Mouse (Mus musculus): ENCODE results near the gene Ppt1. TPM values are rescaled to one million over a fixed set of nuclear protein-coding genes. Genes with fewer than 3 reads are reported as not detected.

Ppt1 gene
- polyA plus RNA-seq, 1 experiment from 2014 or later, result 74.4 TPM

GRCm38 (mm10) chr4:122827651-122828050, 8.4 kb upstream of the Ppt1 start:
- TF ChIP-seq CTCF (IDR thresholded peaks at IDR 0.05; ENCODE audit: low read depth), result no peak
- H3K9ac ChIP-seq (ENCODE audit: low read depth, low read length), result no peak overlapping the region
- no peaks in the 10 kb centered on the region for H3K9me3 ChIP-seq (replicated peaks; ENCODE audit: low read length)
- ATAC-seq (replicated peaks; ENCODE audit: low FRiP score, low read depth) (no peak), DNase-seq (ENCODE audit: low spot score) (no peak)
- no peak overlapping the region for H3K4me2 ChIP-seq (ENCODE audit: low read length)
- no peak overlapping the region for H3K27ac ChIP-seq
- H3K4me1 ChIP-seq (replicated peaks; ENCODE audit: insufficient read depth, low read length), result no peaks in the 10 kb centered on the region
- no peaks in the 10 kb centered on the region for H3K36me3 ChIP-seq (ENCODE audit: insufficient read depth, low read length)
- no peak overlapping the region for H3K4me3 ChIP-seq (replicated peaks; ENCODE audit: low read depth, low read length)
- H3K27me3 ChIP-seq (ENCODE audit: insufficient read depth, low read length), result no peaks in the 10 kb centered on the region

DNA sequence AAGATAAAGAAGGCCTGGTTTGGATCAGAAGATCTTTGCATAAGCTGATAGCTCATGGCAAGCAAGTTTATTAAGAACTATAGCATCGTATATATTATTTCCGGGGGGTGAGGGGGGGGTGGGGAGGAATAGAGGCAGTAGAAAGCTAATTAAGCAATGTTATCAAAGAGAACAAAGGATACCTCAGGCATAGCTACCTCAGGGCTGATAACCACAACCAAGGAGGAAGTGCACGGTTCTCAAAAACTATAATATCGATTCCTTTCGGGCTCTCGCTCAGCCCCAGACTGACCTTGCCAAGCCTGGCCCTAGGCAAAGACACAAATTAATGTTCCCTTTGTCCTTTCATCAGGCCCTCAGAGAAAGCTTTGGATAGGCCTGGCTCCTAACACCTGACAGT, 6.7 kb upstream of the Ppt1 start:
- Histone ChIP-seq H3K4me3 (replicated peaks; ENCODE audit: low read depth, low read length) (no peak overlapping the region), H3K27me3 (ENCODE audit: insufficient read depth, low read length) (no peaks in the 10 kb centered on the region), H3K4me2 (ENCODE audit: low read length) (no peak overlapping the region), H3K9me3 (replicated peaks; ENCODE audit: low read length) (no peaks in the 10 kb centered on the region), H3K27ac (no peak overlapping the region), H3K36me3 (ENCODE audit: insufficient read depth, low read length) (no peaks in the 10 kb centered on the region), H3K4me1 (replicated peaks; ENCODE audit: insufficient read depth, low read length) (no peaks in the 10 kb centered on the region), H3K9ac (ENCODE audit: low read depth, low read length) (no peak overlapping the region)
- no peak for ATAC-seq (replicated peaks; ENCODE audit: low FRiP score, low read depth)
- no peak for TF ChIP-seq CTCF (IDR thresholded peaks at IDR 0.05; ENCODE audit: low read depth)
- DNase-seq (ENCODE audit: low spot score), result no peak
- 93% methylated on average over 6 of the region's 6 CpGs for WGBS

GRCm38 (mm10) chr4:122831888-122832287, 4.2 kb upstream of the Ppt1 start:
- Histone ChIP-seq H3K4me2 (ENCODE audit: low read length) (no peak overlapping the region), H3K9ac (ENCODE audit: low read depth, low read length) (no peak overlapping the region), H3K9me3 (replicated peaks; ENCODE audit: low read length) (no peaks in the 10 kb centered on the region), H3K4me3 (replicated peaks; ENCODE audit: low read depth, low read length) (no peak overlapping the region), H3K36me3 (ENCODE audit: insufficient read depth, low read length) (no peaks in the 10 kb centered on the region), H3K27me3 (ENCODE audit: insufficient read depth, low read length) (no peaks in the 10 kb centered on the region), H3K27ac (no peak overlapping the region), H3K4me1 (replicated peaks; ENCODE audit: insufficient read depth, low read length) (peaks cover 9% of the 10 kb centered on the region; the same call in 1 of the 2 replicates)
- WGBS, result 17% methylated on average over 1 of the region's 1 CpGs
- no peak for TF ChIP-seq CTCF (IDR thresholded peaks at IDR 0.05; ENCODE audit: low read depth)
- no peak for ATAC-seq (replicated peaks; ENCODE audit: low FRiP score, low read depth)
- no peak for DNase-seq (ENCODE audit: low spot score)

DNA sequence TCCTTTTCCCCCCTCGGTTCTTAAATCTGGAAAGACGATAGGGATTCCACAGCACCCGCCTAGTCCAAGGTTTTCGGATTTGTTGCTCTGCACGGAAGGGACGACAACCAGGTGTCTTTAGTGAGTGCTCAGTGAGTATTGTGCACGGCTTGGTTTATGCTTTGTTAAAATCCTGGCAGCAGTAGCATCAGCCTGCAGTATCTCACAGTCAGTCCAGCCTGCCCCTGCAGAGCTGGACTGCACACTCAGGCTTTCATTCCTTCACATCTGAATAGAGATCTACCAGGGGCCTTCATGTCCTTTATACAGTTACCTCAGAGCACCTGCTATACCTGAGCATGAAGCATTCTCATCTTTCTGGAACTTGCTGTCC, 347 bp downstream of the Ppt1 start:
- Histone ChIP-seq H3K4me1 (replicated peaks; ENCODE audit: insufficient read depth, low read length) (peaks cover 10% of the 10 kb centered on the region; the same call in 1 of the 2 replicates), H3K36me3 (ENCODE audit: insufficient read depth, low read length) (0 out of 2 replicates have a peak, but pooled peaks cover 2% of the 10 kb centered on the region), H3K9me3 (replicated peaks; ENCODE audit: low read length) (no peaks in the 10 kb centered on the region), H3K4me2 (ENCODE audit: low read length) (peak overlapping the region; percentile 89), H3K27ac (peak overlapping the region; percentile 65), H3K27me3 (ENCODE audit: insufficient read depth, low read length) (no peaks in the 10 kb centered on the region), H3K9ac (ENCODE audit: low read depth, low read length) (peak overlapping the region; percentile 81), H3K4me3 (replicated peaks; ENCODE audit: low read depth, low read length) (peak overlapping the region; percentile 82)
- ATAC-seq (replicated peaks; ENCODE audit: low FRiP score, low read depth) (peak; percentile 58; the same call in 1 of the 2 replicates), DNase-seq (ENCODE audit: low spot score) (peak; percentile 2)
- no peak for TF ChIP-seq CTCF (IDR thresholded peaks at IDR 0.05; ENCODE audit: low read depth)
- 2% methylated on average over 7 of the region's 7 CpGs for WGBS

DNA sequence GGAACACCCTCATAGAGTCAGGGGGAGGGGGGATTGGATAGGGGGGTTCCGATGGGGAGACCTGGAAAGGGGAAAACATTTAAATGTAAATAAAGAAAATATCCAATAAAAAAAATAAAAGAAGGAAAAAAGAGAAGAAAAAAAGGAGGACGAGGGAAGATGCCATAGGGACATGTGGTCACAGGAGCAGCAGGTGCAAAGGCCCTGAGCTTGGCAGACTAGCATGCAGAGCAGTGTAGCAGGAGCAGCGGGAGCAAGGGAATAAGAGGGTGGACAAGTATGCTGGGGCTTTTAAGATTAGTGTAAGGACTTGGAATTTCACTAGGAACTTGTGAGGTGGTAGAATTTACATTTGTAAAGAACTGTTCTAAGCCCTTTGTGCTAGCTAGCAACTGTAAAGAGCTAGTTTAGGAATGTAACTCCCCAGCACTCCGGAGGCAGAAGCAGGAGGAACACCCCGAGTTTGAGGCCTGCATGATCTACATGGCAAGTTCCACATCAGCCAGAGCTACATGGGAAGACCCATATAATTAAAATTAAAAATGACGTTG, 1.2 kb downstream of the Ppt1 start:
- no peak overlapping the region for H3K4me2 ChIP-seq (ENCODE audit: low read length)
- 76% methylated on average over 6 of the region's 6 CpGs for WGBS
- DNase-seq (ENCODE audit: low spot score) (no peak), ATAC-seq (replicated peaks; ENCODE audit: low FRiP score, low read depth) (no peak)
- no peak overlapping the region for H3K4me3 ChIP-seq (replicated peaks; ENCODE audit: low read depth, low read length)
- H3K27me3 ChIP-seq (ENCODE audit: insufficient read depth, low read length), result no peaks in the 10 kb centered on the region
- H3K9me3 ChIP-seq (replicated peaks; ENCODE audit: low read length), result no peaks in the 10 kb centered on the region
- H3K36me3 ChIP-seq (ENCODE audit: insufficient read depth, low read length), result 0 out of 2 replicates have a peak, but pooled peaks cover 2% of the 10 kb centered on the region
- no peak overlapping the region for H3K27ac ChIP-seq
- H3K4me1 ChIP-seq (replicated peaks; ENCODE audit: insufficient read depth, low read length), result peaks cover 10% of the 10 kb centered on the region; the same call in 1 of the 2 replicates
- no peak overlapping the region for H3K9ac ChIP-seq (ENCODE audit: low read depth, low read length)
- TF ChIP-seq CTCF (IDR thresholded peaks at IDR 0.05; ENCODE audit: low read depth), result no peak

- no peak overlapping the region for H3K9ac ChIP-seq (ENCODE audit: low read depth, low read length)
- 63% methylated on average over 2 of the region's 2 CpGs for WGBS
- H3K36me3 ChIP-seq (ENCODE audit: insufficient read depth, low read length), result 0 out of 2 replicates have a peak, but pooled peaks cover 2% of the 10 kb centered on the region
- no peak overlapping the region for H3K4me2 ChIP-seq (ENCODE audit: low read length)
- ATAC-seq (replicated peaks; ENCODE audit: low FRiP score, low read depth), result no peak
- no peak overlapping the region for H3K27ac ChIP-seq
- no peaks in the 10 kb centered on the region for H3K27me3 ChIP-seq (ENCODE audit: insufficient read depth, low read length)
- H3K9me3 ChIP-seq (replicated peaks; ENCODE audit: low read length), result no peaks in the 10 kb centered on the region
- peaks cover 10% of the 10 kb centered on the region; the same call in 1 of the 2 replicates for H3K4me1 ChIP-seq (replicated peaks; ENCODE audit: insufficient read depth, low read length)
- peak; percentile 46 for DNase-seq (ENCODE audit: low spot score)
- TF ChIP-seq CTCF (IDR thresholded peaks at IDR 0.05; ENCODE audit: low read depth), result no peak
- no peak overlapping the region for H3K4me3 ChIP-seq (replicated peaks; ENCODE audit: low read depth, low read length)
These were observed 2.0 kb downstream of the Ppt1 start for GRCm38 (mm10) chr4:122837994-122838393.

- no peak for TF ChIP-seq CTCF (IDR thresholded peaks at IDR 0.05; ENCODE audit: low read depth)
- Histone ChIP-seq H3K9ac (ENCODE audit: low read depth, low read length) (no peak overlapping the region), H3K4me1 (replicated peaks; ENCODE audit: insufficient read depth, low read length) (peaks cover 10% of the 10 kb centered on the region; the same call in 1 of the 2 replicates), H3K9me3 (replicated peaks; ENCODE audit: low read length) (no peaks in the 10 kb centered on the region), H3K27me3 (ENCODE audit: insufficient read depth, low read length) (no peaks in the 10 kb centered on the region), H3K36me3 (ENCODE audit: insufficient read depth, low read length) (0 out of 2 replicates have a peak, but pooled peaks cover 2% of the 10 kb centered on the region), H3K4me2 (ENCODE audit: low read length) (no peak overlapping the region), H3K4me3 (replicated peaks; ENCODE audit: low read depth, low read length) (no peak overlapping the region), H3K27ac (no peak overlapping the region)
- DNase-seq (ENCODE audit: low spot score) (no peak), ATAC-seq (replicated peaks; ENCODE audit: low FRiP score, low read depth) (no peak)
- 59% methylated on average over 1 of the region's 1 CpGs for WGBS
These were observed 2.4 kb downstream of the Ppt1 start for GRCm38 (mm10) chr4:122838416-122838815.

Measured in kidney, postnatal 0 days (tissue).